Mouse (Mus musculus): Measurements from ENCODE around the gene Cdk15.

- TF ChIP-seq CTCF (IDR thresholded peaks at IDR 0.05; ENCODE audit: low read depth, low read length) (no peak), POLR2A (IDR thresholded peaks at IDR 0.05; ENCODE audit: borderline replicate concordance, low read depth, low read length) (no peak)
These were observed 131.0 kb downstream of the Cdk15 start for GRCm38 (mm10) chr1:59387542-59388314.

Measured in bone marrow macrophage, adult 2 months (primary cell).